Mouse (Mus musculus) liver, embryonic 14.5 days (tissue): ENCODE measurements at regions not wholly inside any gene's neighbourhood (a gene's known extent, or its start where the extent isn't known, plus 50 kb on each side); places are given as distances from the start of the nearest gene placed in this dataset.

Source experiments
- CTCF ChIP-seq: IDR thresholded peaks from 2 replicates; pipeline ENCODE4 v1.5.1; 2016; ENCODE audit warnings: antibody characterized with exemption, low read depth, control low read depth
- EP300 ChIP-seq: IDR thresholded peaks from 2 replicates; pipeline ENCODE4 v1.6.1; 2016; ENCODE audit warnings: antibody characterized with exemption, low read depth

GRCm38 (mm10) chr10:98212876-98213587 is 486.5 kb upstream of the C030005K15Rik start:
- no peak for TF ChIP-seq CTCF
- no peak for TF ChIP-seq EP300
